26 mouse cellular contexts compared by ENCODE assay signal in genomic region chr10:104388254-104388653, GRCm38 (mm10).
"Had no signal": no experiment of that assay in that cellular context is flagged by ENCODE, and none has a peak within 500 bp of the region (broad histone marks: within the 10 kb centered on the region; RNA-seq: fewer than 3 reads in every experiment).

No protein-coding gene starts in this region.

- H3K9ac ChIP-seq: heart, embryonic 13.5 days; heart, embryonic 15.5 days; hindbrain, embryonic 13.5 days; hindbrain, embryonic 15.5 days; limb, embryonic 13.5 days; liver, embryonic 13.5 days; liver, embryonic 15.5 days had no signal

- DNase-seq: gastrocnemius, postnatal 14 days; gastrocnemius, postnatal 36 days; heart, adult 11 months; heart, adult 2 months; heart, postnatal 14 days; heart, postnatal 36 days; kidney, adult 11 months; kidney, adult 2 months; kidney, postnatal 10 days; kidney, postnatal 25 days; kidney, postnatal 4 days; layer of hippocampus, adult 9-11 months; layer of hippocampus, postnatal 36 days; left cerebral cortex, postnatal 4 days; liver; liver, embryonic 13.5 days had no signal

- H3K27me3 ChIP-seq: heart, embryonic 13.5 days; heart, embryonic 15.5 days; hindbrain, embryonic 13.5 days; hindbrain, embryonic 15.5 days; limb, embryonic 13.5 days; liver, embryonic 13.5 days; liver, embryonic 15.5 days had no signal

- H3K4me1 ChIP-seq: heart, embryonic 13.5 days; heart, embryonic 15.5 days; hindbrain, embryonic 13.5 days; hindbrain, embryonic 15.5 days; limb, embryonic 13.5 days; liver, embryonic 13.5 days; liver, embryonic 15.5 days had no signal

- H3K36me3 ChIP-seq: heart, embryonic 13.5 days; heart, embryonic 15.5 days; hindbrain, embryonic 13.5 days; hindbrain, embryonic 15.5 days; limb, embryonic 13.5 days; liver, embryonic 13.5 days; liver, embryonic 15.5 days had no signal

- H3K4me2 ChIP-seq: heart, embryonic 11.5 days; heart, embryonic 13.5 days; heart, embryonic 15.5 days; hindbrain, embryonic 13.5 days; hindbrain, embryonic 15.5 days; limb, embryonic 13.5 days; liver, embryonic 11.5 days; liver, embryonic 13.5 days; liver, embryonic 15.5 days had no signal

- H3K9me3 ChIP-seq: heart, embryonic 13.5 days; heart, embryonic 15.5 days; hindbrain, embryonic 13.5 days; hindbrain, embryonic 15.5 days; limb, embryonic 13.5 days; liver, embryonic 13.5 days; liver, embryonic 15.5 days had no signal

- H3K4me3 ChIP-seq: heart, adult 2 months; heart, embryonic 13.5 days; heart, embryonic 15.5 days; hindbrain, embryonic 13.5 days; hindbrain, embryonic 15.5 days; limb, embryonic 13.5 days; liver, embryonic 13.5 days; liver, embryonic 15.5 days had no signal

- ATAC-seq: hindbrain, postnatal 0 days; intestine, embryonic 16.5 days had no signal

- H3K27ac ChIP-seq: heart, adult 2 months; heart, embryonic 13.5 days; heart, embryonic 15.5 days; hindbrain, embryonic 13.5 days; hindbrain, embryonic 15.5 days; hindbrain, postnatal 0 days; limb, embryonic 13.5 days; liver, embryonic 13.5 days; liver, embryonic 15.5 days had no signal
